Mouse (Mus musculus) thymus, adult 2 months (tissue): ENCODE measurements around the gene Zc3h10.

ENCODE experiments used
- CTCF ChIP-seq: fragments of 200-500 bp; IDR thresholded peaks from 2 replicates; pipeline ENCODE4 v1.5.1; 2012; ENCODE audit warnings: mild to moderate bottlenecking, control low read depth, low read length, moderate library complexity, borderline replicate concordance; ENCODE audit not compliant: control insufficient read depth, poor library complexity, insufficient read depth; ENCODE audit errors: extremely low read depth
- POLR2A ChIP-seq: fragments of 200-500 bp; IDR thresholded peaks from 2 replicates; pipeline ENCODE4 v1.6.1; 2012; ENCODE audit warnings: mild to moderate bottlenecking, low read length, control low read depth, moderate library complexity; ENCODE audit not compliant: control insufficient read depth, poor library complexity, insufficient read depth; ENCODE audit errors: extremely low read depth

- TF ChIP-seq POLR2A (no peak), CTCF (no peak)
Observed at GRCm38 (mm10) chr10:128495270-128495669, 52.3 kb downstream of the Zc3h10 start.
